Mouse (Mus musculus): ENCODE measurements around the gene Shroom4. TPM values are rescaled to one million over a fixed set of nuclear protein-coding genes. Genes with fewer than 3 reads are reported as not detected.

Shroom4 gene
- polyA plus RNA-seq, 1 experiment from 2014 or later: 4.4 TPM

DNA sequence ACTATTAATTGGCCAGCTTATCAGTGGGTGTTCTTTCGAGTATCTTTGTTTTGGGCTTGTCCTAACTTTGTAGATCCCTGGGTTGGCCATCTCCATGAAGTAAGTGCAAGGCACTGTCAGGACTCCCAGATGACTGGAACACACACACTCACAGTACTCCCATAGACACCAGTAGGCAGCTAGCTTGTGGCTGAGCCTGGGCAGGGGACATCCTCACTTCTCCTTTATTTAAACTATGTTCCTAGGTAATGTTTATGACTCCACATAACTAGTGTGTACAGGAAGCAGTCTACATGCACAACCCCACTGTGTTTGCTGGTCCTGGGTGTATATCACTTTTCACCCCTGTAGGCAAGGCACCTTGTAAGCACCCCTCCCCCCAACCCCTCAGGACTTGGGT is 461 bp upstream of the Shroom4 start:
- no peaks in the 10 kb centered on the region for H3K4me1 ChIP-seq (ENCODE audit: insufficient read depth, low read depth, low read length)
- H3K27ac ChIP-seq (ENCODE audit: low read length): peak overlapping the region; percentile 68
- no peak for ATAC-seq
- H3K9me3 ChIP-seq (ENCODE audit: low read length): no peaks in the 10 kb centered on the region
- TF ChIP-seq CTCF (IDR thresholded peaks at IDR 0.05) (no peak), EP300 (IDR thresholded peaks at IDR 0.05) (no peak)
- H3K27me3 ChIP-seq (replicated peaks; ENCODE audit: insufficient read depth, low read length): no peaks in the 10 kb centered on the region
- peak overlapping the region; percentile 59; the same call in 1 of the 2 replicates for H3K4me3 ChIP-seq (ENCODE audit: low read depth, low read length)
- WGBS: 60% methylated on average over 1 of the region's 1 CpGs
- H3K36me3 ChIP-seq (ENCODE audit: insufficient read depth, low read length): no peaks in the 10 kb centered on the region
- H3K9ac ChIP-seq (replicated peaks; ENCODE audit: low read depth): no peak overlapping the region
- H3K4me2 ChIP-seq (replicated peaks; ENCODE audit: low read depth, low read length): peak overlapping the region; percentile 61; the same call in 1 of the 2 replicates
- no peak for DNase-seq (ENCODE audit: low spot score)

DNA sequence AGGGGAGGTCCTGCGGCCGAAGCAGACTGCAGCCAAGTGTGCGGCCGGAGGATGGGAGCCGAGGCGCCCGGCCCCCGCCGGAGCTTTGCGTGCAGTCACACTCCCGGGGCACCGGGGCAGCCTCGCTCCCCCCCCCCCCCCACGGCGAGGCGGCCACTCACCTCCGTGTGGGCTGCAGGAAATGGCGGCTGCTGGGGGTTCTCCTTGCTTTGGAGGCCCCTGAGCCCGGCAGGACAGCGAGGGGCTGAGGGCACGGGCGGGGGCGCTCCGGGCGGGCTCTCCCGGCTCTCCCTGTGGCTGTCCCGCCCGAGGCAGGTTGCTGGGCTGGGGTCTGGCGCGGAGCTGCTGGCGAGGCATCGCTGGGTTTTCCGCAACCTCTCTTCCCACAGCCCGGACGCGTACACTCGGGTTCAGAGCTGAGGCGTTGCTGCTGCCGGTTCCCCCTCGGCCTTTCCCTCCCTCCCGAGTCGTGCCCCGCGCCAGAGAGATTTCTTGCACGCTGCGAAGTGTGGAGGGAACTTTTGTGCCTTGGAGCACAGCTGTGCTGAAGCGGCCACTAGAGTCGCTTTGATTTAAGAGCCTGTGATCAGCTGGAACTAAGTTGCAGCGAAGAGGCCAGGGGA is 855 bp downstream of the Shroom4 start:
- no peaks in the 10 kb centered on the region for H3K4me1 ChIP-seq (ENCODE audit: insufficient read depth, low read depth, low read length)
- H3K4me2 ChIP-seq (replicated peaks; ENCODE audit: low read depth, low read length): peak overlapping the region; percentile 61
- 8% methylated on average over 15 of the region's 49 CpGs for WGBS
- peak overlapping the region; percentile 29; the same call in 1 of the 2 replicates for H3K9ac ChIP-seq (replicated peaks; ENCODE audit: low read depth)
- no peaks in the 10 kb centered on the region for H3K36me3 ChIP-seq (ENCODE audit: insufficient read depth, low read length)
- H3K27ac ChIP-seq (ENCODE audit: low read length): peak overlapping the region; percentile 68
- no peaks in the 10 kb centered on the region for H3K27me3 ChIP-seq (replicated peaks; ENCODE audit: insufficient read depth, low read length)
- ATAC-seq (peak; percentile 33), DNase-seq (ENCODE audit: low spot score) (peak; percentile 32)
- H3K9me3 ChIP-seq (ENCODE audit: low read length): no peaks in the 10 kb centered on the region
- H3K4me3 ChIP-seq (ENCODE audit: low read depth, low read length): peak overlapping the region; percentile 59
- TF ChIP-seq EP300 (IDR thresholded peaks at IDR 0.05) (no peak), CTCF (IDR thresholded peaks at IDR 0.05) (no peak)

DNA sequence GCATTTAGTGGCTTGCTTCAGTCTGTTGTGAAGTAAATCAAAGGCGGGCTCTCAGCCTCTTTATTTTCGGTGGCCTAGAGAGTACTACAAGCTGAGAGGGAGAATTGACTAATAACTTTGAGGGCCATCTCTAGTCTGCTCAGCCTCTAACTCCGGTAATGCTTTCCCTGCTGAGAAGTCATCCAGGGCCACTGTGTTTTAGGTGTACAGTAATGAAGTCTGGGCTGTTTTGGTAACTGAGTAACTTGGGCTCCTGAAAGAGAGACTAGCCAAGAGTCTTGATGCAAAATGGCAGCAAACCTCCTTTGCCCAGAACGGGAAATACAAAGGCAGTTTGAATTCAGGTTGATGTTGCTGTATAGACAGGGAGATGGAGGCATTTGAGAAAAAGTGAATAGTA is 3.3 kb downstream of the Shroom4 start:
- no peak overlapping the region for H3K4me2 ChIP-seq (replicated peaks; ENCODE audit: low read depth, low read length)
- 62% methylated on average over 4 of the region's 4 CpGs for WGBS
- TF ChIP-seq EP300 (IDR thresholded peaks at IDR 0.05): no peak
- no peak for TF ChIP-seq CTCF (IDR thresholded peaks at IDR 0.05)

DNA sequence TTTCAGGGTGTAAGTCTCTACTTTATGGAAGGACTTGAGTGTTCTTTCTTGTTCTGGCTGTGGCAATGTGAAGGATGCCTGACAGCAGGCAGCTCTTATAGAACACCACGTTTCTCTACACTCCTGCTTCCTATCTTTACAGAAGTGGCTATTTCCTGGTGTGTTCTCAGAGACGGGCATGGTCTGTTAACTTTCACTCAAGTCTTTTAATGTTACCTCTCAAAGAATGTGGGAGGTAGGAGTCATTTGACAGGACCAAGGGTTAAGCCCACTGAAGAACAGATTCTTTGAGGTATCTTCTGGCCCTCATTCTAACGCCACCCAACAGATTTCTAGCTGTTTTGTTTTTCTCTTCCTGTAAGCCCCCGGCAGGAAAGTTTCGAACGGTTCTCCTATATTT is 9.5 kb downstream of the Shroom4 start:
- H3K27ac ChIP-seq (ENCODE audit: low read length): no peak overlapping the region

More for the DNA sequence above, 3.3 kb downstream of the Shroom4 start:
- Histone ChIP-seq H3K27ac (ENCODE audit: low read length) (no peak overlapping the region), H3K36me3 (ENCODE audit: insufficient read depth, low read length) (no peaks in the 10 kb centered on the region), H3K27me3 (replicated peaks; ENCODE audit: insufficient read depth, low read length) (no peaks in the 10 kb centered on the region), H3K9me3 (ENCODE audit: low read length) (no peaks in the 10 kb centered on the region), H3K4me3 (ENCODE audit: low read depth, low read length) (no peak overlapping the region), H3K9ac (replicated peaks; ENCODE audit: low read depth) (no peak overlapping the region), H3K4me1 (ENCODE audit: insufficient read depth, low read depth, low read length) (no peaks in the 10 kb centered on the region)
- no peak for ATAC-seq
- DNase-seq (ENCODE audit: low spot score): no peak

DNA sequence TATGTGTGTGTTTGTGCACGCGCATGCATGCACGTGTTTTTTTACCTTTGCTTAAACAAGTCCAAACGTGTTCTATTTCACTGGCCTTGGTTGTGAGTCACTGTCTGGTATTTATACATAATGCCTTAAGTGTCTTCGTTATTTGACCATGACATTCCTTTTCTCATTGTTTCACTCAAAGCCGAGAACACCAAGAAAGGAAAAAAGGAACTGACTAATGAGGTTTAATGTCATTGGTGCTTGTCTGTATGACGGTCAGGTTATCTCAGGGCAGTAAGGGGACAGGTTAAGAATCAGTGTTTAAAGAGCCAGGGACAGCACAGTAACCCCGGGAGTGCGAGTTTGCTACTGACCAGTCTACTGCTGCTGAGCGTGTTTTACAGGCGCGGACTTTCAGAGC is 15.8 kb downstream of the Shroom4 start:
- no peak overlapping the region for H3K4me3 ChIP-seq (ENCODE audit: low read depth, low read length)
- H3K9ac ChIP-seq (replicated peaks; ENCODE audit: low read depth): no peak overlapping the region
- H3K27me3 ChIP-seq (replicated peaks; ENCODE audit: insufficient read depth, low read length): no peaks in the 10 kb centered on the region
- no peaks in the 10 kb centered on the region for H3K4me1 ChIP-seq (ENCODE audit: insufficient read depth, low read depth, low read length)
- DNase-seq (ENCODE audit: low spot score) (peak; percentile 44), ATAC-seq (peak; percentile 43)
- WGBS: 62% methylated on average over 12 of the region's 12 CpGs
- TF ChIP-seq CTCF (IDR thresholded peaks at IDR 0.05) (no peak), EP300 (IDR thresholded peaks at IDR 0.05) (0 out of 2 replicates have a peak, but pooled peaks have one; percentile 38)
- H3K27ac ChIP-seq (ENCODE audit: low read length): no peak overlapping the region
- H3K9me3 ChIP-seq (ENCODE audit: low read length): no peaks in the 10 kb centered on the region
- H3K4me2 ChIP-seq (replicated peaks; ENCODE audit: low read depth, low read length): 0 out of 2 replicates have a peak overlapping the region, but pooled peaks have one; percentile 1
- H3K36me3 ChIP-seq (ENCODE audit: insufficient read depth, low read length): no peaks in the 10 kb centered on the region

More for the DNA sequence above, 9.5 kb downstream of the Shroom4 start:
- DNase-seq (ENCODE audit: low spot score) (peak; percentile 26), ATAC-seq (0 out of 2 replicates have a peak, but pooled peaks have one; percentile 16)
- H3K9me3 ChIP-seq (ENCODE audit: low read length): no peaks in the 10 kb centered on the region
- TF ChIP-seq CTCF (IDR thresholded peaks at IDR 0.05) (no peak), EP300 (IDR thresholded peaks at IDR 0.05) (no peak)
- H3K4me1 ChIP-seq (ENCODE audit: insufficient read depth, low read depth, low read length): no peaks in the 10 kb centered on the region
- no peak overlapping the region for H3K4me2 ChIP-seq (replicated peaks; ENCODE audit: low read depth, low read length)
- H3K9ac ChIP-seq (replicated peaks; ENCODE audit: low read depth): no peak overlapping the region
- 38% methylated on average over 6 of the region's 6 CpGs for WGBS
- H3K27me3 ChIP-seq (replicated peaks; ENCODE audit: insufficient read depth, low read length): no peaks in the 10 kb centered on the region
- no peak overlapping the region for H3K4me3 ChIP-seq (ENCODE audit: low read depth, low read length)
- no peaks in the 10 kb centered on the region for H3K36me3 ChIP-seq (ENCODE audit: insufficient read depth, low read length)

DNA sequence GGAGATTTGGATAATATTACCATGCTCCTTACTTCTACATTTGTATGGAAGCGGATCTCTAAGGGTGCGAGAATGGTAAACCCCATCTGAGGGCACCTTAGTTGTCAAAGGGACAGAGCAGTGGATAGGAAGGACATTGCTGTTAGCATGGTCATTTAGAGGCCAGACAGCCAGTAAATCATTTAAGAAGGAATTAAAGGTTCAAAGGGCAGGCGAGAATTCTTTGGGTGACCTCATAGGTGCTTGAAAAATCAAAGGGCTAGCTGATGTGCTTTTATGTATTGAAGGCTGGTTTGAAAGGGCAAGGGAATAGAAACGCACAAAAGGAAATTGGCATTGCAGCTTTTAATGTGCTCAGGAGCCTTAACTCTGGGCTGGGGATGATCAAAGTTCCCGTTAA is 16.3 kb downstream of the Shroom4 start:
- DNase-seq (ENCODE audit: low spot score) (no peak), ATAC-seq (no peak)
- 70% methylated on average over 5 of the region's 5 CpGs for WGBS
- Histone ChIP-seq H3K9ac (replicated peaks; ENCODE audit: low read depth) (no peak overlapping the region), H3K36me3 (ENCODE audit: insufficient read depth, low read length) (no peaks in the 10 kb centered on the region), H3K9me3 (ENCODE audit: low read length) (no peaks in the 10 kb centered on the region), H3K27ac (ENCODE audit: low read length) (no peak overlapping the region), H3K27me3 (replicated peaks; ENCODE audit: insufficient read depth, low read length) (no peaks in the 10 kb centered on the region), H3K4me2 (replicated peaks; ENCODE audit: low read depth, low read length) (0 out of 2 replicates have a peak overlapping the region, but pooled peaks have one; percentile 1), H3K4me3 (ENCODE audit: low read depth, low read length) (no peak overlapping the region), H3K4me1 (ENCODE audit: insufficient read depth, low read depth, low read length) (no peaks in the 10 kb centered on the region)
- TF ChIP-seq CTCF (IDR thresholded peaks at IDR 0.05) (no peak), EP300 (IDR thresholded peaks at IDR 0.05) (no peak)
